Mouse (Mus musculus): ENCODE results near the gene Adamts2.

GRCm38 (mm10) chr11:50571448-50571847, 30.4 kb upstream of the Adamts2 start:
- TF ChIP-seq CTCF (IDR thresholded peaks at IDR 0.05; ENCODE audit: low read depth) (no peak), EP300 (IDR thresholded peaks at IDR 0.05; ENCODE audit: low read depth) (no peak)
